Mouse (Mus musculus) cerebellum, adult (tissue): ENCODE measurements around the gene Ackr2.

Source experiments
- ATAC-seq: cut with Nextera tagmentation; 2 replicates; pipeline ENCODE4 v1.9.2; 2017; ENCODE audit warnings: mild to moderate bottlenecking, moderate library complexity, mixed read lengths; ENCODE audit not compliant: insufficient number of reproducible peaks, low FRiP score, low TSS enrichment

The Ackr2 gene

DNA sequence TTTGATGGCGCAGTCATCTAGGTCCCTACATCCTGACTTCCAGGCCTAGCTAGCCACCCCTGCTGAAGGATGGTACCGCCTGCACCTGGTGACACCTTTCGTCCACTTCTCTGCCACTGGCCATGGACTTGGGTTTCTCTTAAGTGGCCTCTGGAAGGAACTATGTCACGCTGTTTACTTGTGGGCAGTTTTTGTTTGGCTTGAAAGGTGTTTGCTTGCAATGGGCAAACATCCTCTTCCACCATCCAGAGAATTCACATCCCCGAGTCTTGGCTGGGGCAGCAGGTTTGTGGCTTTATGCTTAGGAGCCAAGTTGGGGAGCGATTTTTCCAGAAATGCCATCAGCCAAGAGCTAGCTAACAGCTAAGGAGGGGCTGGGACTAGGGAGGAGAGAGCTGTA lies 54.4 kb downstream of the Ackr2 start:
- ATAC-seq, result no peak

DNA sequence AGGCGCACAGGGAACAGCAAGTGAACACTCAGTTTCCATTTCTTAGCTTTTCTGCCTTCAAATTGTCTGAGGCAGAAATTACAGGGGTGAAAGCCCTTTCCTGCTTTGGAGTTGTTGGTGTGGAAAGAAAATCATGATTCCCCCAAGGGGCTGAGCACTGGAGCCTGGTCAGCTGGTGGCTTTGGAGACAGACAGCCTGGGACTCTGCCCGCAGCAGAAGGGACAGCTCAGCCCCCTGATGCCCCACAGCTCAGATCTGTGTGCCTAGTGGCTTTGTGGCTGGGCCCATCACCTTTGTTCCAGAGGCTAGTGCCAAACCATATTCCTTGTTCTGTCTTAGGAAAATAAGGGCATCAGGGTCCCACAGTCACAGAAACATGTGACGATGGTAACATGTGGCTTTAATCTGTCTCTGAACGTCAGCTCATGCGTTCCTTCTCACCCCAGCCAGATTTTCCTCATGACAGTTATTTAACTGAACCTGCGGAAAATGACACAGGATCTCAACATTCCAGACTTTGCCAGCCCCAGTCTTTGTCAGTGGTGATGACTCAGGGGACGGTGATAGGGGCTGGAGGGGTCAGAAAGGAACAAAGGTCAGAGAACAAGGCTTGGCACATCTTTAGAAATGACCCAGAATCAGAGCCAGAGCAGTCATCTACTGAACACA lies 61.9 kb downstream of the Ackr2 start:
- no peak for ATAC-seq
